Mouse (Mus musculus) cerebellum, adult 2 months (tissue): Measurements from ENCODE around the gene Ank3.

Experiments
- CTCF ChIP-seq: fragments of 200-500 bp; IDR thresholded peaks from 2 replicates; pipeline ENCODE4 v1.5.1; 2011; ENCODE audit warnings: low read depth, mild to moderate bottlenecking, control low read depth, low read length, moderate library complexity, borderline replicate concordance; ENCODE audit not compliant: insufficient read depth
- POLR2A ChIP-seq: fragments of 200-500 bp; IDR thresholded peaks from 2 replicates; pipeline ENCODE4 v1.6.1; 2011; ENCODE audit warnings: low read length, control low read depth, borderline replicate concordance; ENCODE audit not compliant: insufficient read depth

- TF ChIP-seq CTCF, result no peak
- no peak for TF ChIP-seq POLR2A
Measured at GRCm38 (mm10) chr10:69904321-69904720, 505.7 kb downstream of the Ank3 start.
